Mouse (Mus musculus) liver, embryonic 14.5 days (tissue): ENCODE data around the gene Gm27179. TPM values are rescaled to one million over a fixed set of nuclear protein-coding genes. Genes with fewer than 3 reads are reported as not detected.
"Not testable (repeated sequence)": the region's sequence is repeated elsewhere in the genome, so short reads cannot be mapped to it uniquely, and the experiment has no call there.

Experiments used
- ATAC-seq: fragments of 200-750 bp; cut with Nextera tagmentation; 2 replicates; pipeline ENCODE4 v1.8.0; 2017; ENCODE audit warnings: moderate number of reproducible peaks, mild to moderate bottlenecking, moderate library complexity; ENCODE audit not compliant: insufficient read depth
- DNase-seq, 3 experiments: peaks; one replicate each; pipeline ENCODE4 v3.0.0-alpha.2; 2012 to 2013; ENCODE audit warnings: low read depth in 3 of 3, low spot score in 3 of 3
- H3K27ac ChIP-seq: fragments of 300-500 bp; sonication (generic); 2 replicates; pipeline ENCODE4 v1.5.1; 2014; ENCODE audit warnings: moderate library complexity, mild to moderate bottlenecking, control low read depth, inconsistent platforms
- H3K27me3 ChIP-seq: fragments of 300-500 bp; sonication (generic); 2 replicates; pipeline ENCODE4 v1.6.1; 2014; ENCODE audit warnings: mild to moderate bottlenecking, low read length, moderate library complexity; ENCODE audit not compliant: control insufficient read depth, insufficient read depth
- H3K36me3 ChIP-seq: fragments of 300-500 bp; sonication (generic); replicated peaks from 2 replicates; pipeline ENCODE4 v1.6.1; 2014; ENCODE audit warnings: low read depth; ENCODE audit not compliant: control insufficient read depth, insufficient read depth
- H3K4me1 ChIP-seq, 2 experiments: fragments of 200-500 bp in 1 of 2; fragments of 300-500 bp in 1 of 2; sonication (generic) in 1 of 2; replicated peaks; 2 replicates each; pipeline ENCODE4 v1.6.1; 2012 to 2014; ENCODE audit warnings: antibody characterized with exemption in 1 of 2, inconsistent platforms in 1 of 2, low read length in 1 of 2; ENCODE audit not compliant: control insufficient read depth in 2 of 2, insufficient read depth in 2 of 2
- H3K4me2 ChIP-seq: fragments of 300-500 bp; sonication (generic); 2 replicates; pipeline ENCODE4 v1.6.1; 2014; ENCODE audit warnings: low read depth, mild to moderate bottlenecking, control low read depth, moderate library complexity
- H3K4me3 ChIP-seq, 2 experiments: fragments of 200-500 bp in 1 of 2; fragments of 300-500 bp in 1 of 2; sonication (generic) in 1 of 2; 2 replicates each; pipeline ENCODE4 v1.5.1; 2012 to 2014; ENCODE audit warnings: low read depth in 2 of 2, low read length in 2 of 2, mild to moderate bottlenecking in 2 of 2, control low read depth in 1 of 2, inconsistent platforms in 1 of 2, moderate library complexity in 1 of 2; ENCODE audit not compliant: insufficient read depth in 1 of 2
- H3K9ac ChIP-seq: fragments of 300-500 bp; sonication (generic); replicated peaks from 2 replicates; pipeline ENCODE4 v1.6.1; 2014; ENCODE audit warnings: mild to moderate bottlenecking, control low read depth, moderate library complexity
- H3K9me3 ChIP-seq: fragments of 300-500 bp; sonication (generic); 2 replicates; pipeline ENCODE4 v1.6.1; 2016; ENCODE audit warnings: low read length, mixed read lengths; ENCODE audit not compliant: control insufficient read depth
- WGBS: fragments of 180-500 bp; shearing (Covaris S2); extraction: QIAGEN DNeasy Blood & Tissue Kit; methylation state at CpG from one replicate; pipeline ENCODE4 v1.1.7; 2014; ENCODE audit not compliant: insufficient replicate concordance; 5-methylcytosine and 5-hydroxymethylcytosine counted together
- polyA plus RNA-seq, 2 experiments: library from polyadenylated mRNA; depleted of rRNA in 1 of 2; stranded (reverse) in 1 of 2; unstranded in 1 of 2; fragments of >200 nt; fragmentation: Nextera tagmentation in 1 of 2; extraction: Ambion mirVana in 1 of 2; gene quantifications; 2 replicates each; pipeline versions ENCODE4 v1.2.1 to v1.2.3; 2012 to 2014

The Gm27179 gene
- polyA plus RNA-seq, 2 experiments, result not detected

DNA sequence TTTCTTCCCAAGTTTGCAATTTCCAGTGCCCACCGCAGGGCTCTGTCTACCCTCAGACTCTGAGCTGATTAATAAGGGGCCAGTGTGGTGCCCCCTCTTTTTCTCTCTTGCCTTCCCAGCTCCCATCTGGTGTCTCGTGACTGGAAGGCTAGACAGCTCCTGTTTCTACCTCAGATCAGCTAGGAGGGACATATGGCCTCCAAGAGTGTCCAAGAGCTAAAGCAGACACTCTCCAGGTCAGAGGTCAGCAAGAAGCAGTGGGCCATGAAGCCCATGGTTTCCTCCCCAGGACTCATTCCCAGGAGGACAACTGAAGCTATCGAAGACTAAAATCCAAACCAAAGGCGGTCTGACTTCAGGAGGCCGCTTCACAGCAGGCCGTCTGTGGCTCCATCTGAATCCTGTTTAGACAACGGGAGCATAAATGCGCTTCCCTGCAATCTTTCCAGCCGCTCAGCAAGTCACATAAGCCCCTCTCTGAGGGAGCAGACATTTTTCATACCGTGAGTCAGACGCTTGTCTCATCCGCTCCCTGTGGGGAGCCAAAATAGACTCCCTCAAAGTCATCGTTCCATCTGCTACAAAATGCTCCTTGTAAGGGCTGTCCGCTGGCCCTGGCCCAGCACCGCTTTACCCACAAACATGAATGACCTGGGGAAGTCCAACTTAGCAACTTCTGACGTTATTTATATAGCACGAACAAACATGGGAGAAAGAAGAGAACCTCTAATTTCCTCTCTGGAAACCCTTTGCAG is 44.6 kb downstream of the Gm27179 start:
- not testable (repeated sequence) for ATAC-seq, H3K4me1 ChIP-seq, H3K4me3 ChIP-seq, H3K27ac ChIP-seq, H3K4me2 ChIP-seq, H3K9ac ChIP-seq, H3K36me3 ChIP-seq, DNase-seq, H3K27me3 ChIP-seq, H3K9me3 ChIP-seq
- no CpG with 5 or more reads among the region's 17 CpGs for WGBS

- not testable (repeated sequence) for DNase-seq, H3K27ac ChIP-seq, H3K4me3 ChIP-seq, H3K9ac ChIP-seq, H3K36me3 ChIP-seq, H3K4me1 ChIP-seq, ATAC-seq, H3K4me2 ChIP-seq, H3K9me3 ChIP-seq, H3K27me3 ChIP-seq
- WGBS, result no CpG with 5 or more reads among the region's 4 CpGs
Measured at GRCm38 (mm10) chr14:69464465-69464864, 47.9 kb downstream of the Gm27179 start.

Other genes starting within 250 kb of the Gm27179 start
- 0.12 and 0.13 TPM in 2 replicates for gene Synb, start 218.2 kb downstream of the Gm27179 start, polyA plus RNA-seq (2012; rRNA removed)
- gene Synb, start 218.2 kb downstream of the Gm27179 start, polyA plus RNA-seq (2014; fragmentation: Nextera tagmentation; extraction: Ambion mirVana), result 0.05 TPM in 1 of 2 replicates, not detected in the other
- gene Gm16867, start 9.2 kb downstream of the Gm27179 start, polyA plus RNA-seq (2012; rRNA removed), result 0.45 TPM in 1 of 2 replicates, not detected in the other
- 0.53 TPM in 1 of 2 replicates, not detected in the other for gene Gm16867, start 9.2 kb downstream of the Gm27179 start, polyA plus RNA-seq (2014; fragmentation: Nextera tagmentation; extraction: Ambion mirVana)
- 2.3 and 2.7 TPM in 2 replicates for gene Entpd4b, start 42.9 kb upstream of the Gm27179 start, polyA plus RNA-seq (2012; rRNA removed)
- 3.1 and 3.9 TPM in 2 replicates for gene Entpd4b, start 42.9 kb upstream of the Gm27179 start, polyA plus RNA-seq (2014; fragmentation: Nextera tagmentation; extraction: Ambion mirVana)